Mouse (Mus musculus) fat pad, adult 2 months (tissue): ENCODE results near the gene Acot6.

Experiments used
- DNase-seq: peaks from one replicate; pipeline ENCODE4 v3.0.0-alpha.2; 2011; ENCODE audit warnings: low read depth, low spot score; ENCODE audit errors: extremely low read depth

Acot6 gene

DNA sequence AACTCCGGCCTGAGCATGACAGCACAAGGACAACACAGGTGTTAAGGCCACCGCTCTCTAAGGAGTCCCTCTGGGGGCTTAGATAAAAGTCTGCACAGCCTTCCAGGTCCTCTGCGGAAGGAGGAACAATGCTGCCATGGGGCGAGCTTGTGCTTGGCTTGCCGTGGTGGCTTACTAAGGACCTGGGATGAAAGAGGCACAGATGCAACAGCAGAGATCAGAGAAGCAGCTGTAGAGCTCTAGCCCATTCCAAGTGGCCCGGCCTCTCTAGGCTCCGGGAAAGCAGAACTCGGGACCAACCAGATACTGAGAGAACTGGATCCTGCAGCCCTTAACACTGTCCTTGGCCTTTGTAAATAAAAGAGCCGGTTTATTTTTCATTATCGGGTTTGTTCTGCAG is 51.5 kb downstream of the Acot6 start:
- DNase-seq, result no peak

DNA sequence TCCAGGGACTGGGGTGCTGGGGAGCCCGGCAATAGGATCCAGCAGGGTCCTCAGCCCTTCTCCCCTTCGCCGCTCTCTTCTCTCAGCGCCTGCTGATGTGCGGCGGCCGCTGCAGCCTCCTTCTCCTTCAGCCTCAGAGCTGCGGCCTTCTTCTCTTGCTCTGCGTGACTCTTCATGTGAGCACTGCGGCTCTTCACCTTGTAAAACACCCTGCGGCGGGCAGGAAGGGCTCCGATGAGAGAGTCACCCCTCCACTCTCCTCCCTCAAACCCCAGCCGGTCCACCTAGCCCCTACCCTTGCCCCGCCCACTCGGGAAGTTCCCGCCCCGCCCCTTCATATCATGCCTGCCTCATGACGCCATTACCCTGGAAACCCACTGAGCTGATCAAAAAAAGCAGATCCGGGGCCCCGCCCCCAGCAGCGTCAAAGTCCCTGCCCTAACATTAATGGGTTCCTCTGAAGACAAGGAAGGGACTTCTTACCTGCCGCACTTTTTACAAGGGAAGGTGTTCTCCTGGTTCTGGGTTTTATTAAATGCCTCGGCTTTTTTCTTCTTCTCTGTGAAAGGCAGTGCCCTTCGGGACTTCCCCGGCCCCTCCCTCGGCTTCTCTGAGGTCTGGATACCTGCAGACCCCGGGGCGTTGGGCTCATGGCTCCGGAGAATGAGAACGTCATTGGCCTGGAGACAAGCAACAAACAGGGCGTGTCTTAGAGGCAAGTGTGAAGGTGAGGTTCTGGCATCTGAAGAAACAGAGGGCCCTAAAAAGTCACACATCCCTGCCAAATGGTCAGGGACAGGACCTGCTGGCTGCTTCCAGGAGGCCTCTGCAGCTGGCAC is 52.1 kb downstream of the Acot6 start:
- no peak for DNase-seq

DNA sequence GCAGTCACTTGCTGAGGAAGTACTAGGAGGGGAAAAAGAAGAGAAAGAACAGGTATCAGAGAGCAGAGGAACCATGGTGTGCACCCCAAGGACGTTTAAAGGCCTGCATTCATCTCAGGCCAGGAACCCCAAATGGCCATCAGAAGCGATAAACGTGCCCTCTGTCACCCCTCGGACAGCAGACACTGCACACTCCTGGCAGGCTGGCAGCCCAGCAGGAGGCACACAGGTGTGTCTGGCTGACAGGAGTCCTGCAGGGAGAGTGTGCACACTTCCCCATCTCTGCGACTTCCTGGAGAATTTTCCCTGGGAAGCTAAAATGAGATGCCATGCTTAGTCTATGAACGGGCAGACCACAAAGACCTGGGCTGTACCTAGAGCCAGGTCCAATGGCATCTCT is 53.0 kb downstream of the Acot6 start:
- DNase-seq, result no peak

DNA sequence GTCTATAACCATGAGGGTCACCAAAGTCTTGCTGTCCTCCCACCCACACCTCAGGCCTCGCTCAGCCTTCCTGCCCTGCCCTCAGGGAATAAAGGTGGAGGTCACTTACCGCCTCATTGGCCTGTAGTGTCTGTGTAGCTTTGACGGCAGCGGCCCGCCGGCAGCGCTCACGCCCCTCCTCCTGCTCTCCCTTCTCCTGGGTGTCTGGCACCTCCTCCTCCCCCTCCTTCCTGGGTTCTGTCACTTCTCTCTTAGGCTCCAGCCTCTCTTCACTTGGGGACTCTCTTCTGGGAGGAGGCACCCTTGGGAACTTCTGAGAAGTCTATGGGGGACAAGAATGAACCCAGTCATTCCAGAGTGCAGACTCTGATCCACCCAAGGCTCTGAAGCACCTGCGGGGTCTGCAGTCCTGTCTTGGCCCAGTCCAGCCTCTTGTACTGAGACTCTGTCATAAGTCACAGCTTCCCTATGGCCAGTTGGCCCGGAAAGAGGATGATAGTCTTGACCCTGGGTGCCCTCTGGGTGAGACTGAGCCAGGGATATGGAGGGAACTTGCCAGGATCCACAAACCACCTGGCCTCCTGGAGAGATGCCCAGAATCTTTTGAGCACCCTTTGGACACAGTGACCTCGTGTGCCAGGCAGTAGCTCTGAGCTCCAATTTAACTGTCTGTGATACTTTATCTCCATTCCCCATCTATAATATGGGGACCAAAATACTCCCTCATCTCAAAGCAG is 54.5 kb downstream of the Acot6 start:
- DNase-seq, result peak; percentile 74

DNA sequence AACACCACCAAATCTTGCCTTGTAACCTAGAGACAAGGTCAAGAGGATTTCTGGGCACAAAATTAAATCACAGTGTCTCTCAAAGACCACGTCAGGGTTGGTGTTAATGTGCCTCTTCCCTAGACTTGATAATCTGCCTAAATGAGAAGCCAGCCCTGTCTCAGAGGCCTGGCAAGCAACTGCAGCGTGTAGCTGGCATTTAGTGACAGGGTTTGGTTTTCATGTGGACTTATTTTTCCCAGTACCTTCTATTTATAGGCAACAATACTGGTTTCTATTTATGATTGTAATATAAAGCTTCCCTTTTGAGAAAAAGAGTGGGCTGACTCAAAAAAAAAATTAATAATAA is 55.0 kb downstream of the Acot6 start:
- DNase-seq, result no peak

DNA sequence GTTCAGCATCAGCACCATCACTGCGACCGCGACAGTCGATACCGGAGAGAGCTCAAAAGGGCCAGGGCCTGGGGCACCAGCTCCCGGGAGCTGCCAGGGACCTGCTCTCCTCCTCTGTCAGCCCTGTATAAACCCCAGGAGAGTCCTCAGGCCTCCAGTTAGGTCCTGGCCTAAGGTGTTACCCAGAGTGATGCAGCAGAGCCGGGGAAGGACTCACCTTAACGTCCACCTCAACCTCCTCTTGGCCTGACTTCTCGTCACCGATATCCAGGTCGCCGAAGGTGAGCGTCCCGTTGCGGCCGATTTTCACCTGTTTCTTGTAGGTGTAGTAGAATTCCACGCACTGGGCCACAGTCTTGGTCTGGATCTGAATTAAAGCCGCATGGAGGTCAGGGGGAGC is 55.8 kb downstream of the Acot6 start:
- no peak for DNase-seq

DNA sequence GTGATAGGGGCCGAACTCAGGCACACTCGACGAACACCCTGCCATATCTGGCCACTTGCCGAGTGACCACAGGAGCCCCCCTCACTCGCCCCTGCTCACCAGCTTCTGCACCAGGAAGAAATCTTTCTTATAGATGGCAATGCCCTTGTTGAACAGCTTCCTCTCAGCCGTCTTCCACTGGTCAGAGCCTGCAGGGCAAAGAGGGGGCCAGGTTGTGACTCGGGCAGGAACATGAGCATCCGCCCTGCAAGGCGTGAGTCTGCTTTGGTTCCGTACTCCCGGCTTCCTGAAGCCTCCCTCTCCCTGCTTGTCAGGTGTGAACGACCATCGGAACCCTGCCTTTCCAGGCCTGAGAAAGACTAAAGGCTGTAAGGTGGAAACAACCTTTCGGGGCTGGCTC is 57.7 kb downstream of the Acot6 start:
- no peak for DNase-seq

DNA sequence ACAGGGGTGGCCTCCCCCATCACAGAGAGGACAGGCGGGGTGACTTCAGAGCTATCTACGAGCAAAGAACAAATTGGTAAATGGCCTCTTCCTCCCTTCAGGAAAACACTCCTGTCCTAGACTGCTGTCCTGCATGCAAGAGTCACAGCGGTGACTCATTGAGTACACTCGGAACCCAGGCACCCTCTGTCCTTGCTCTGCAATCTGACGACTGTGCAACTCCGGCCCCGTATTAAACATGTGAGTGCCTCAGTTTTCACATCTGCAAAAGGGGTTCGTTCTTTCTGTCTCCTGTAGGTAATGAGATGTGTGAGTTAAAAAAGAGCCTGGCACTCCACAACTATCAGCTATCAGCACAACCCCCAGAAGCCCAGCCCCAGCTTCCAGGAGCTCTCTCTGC is 60.0 kb downstream of the Acot6 start:
- DNase-seq, result no peak
